Mouse (Mus musculus) forebrain, embryonic 11.5 days (tissue): Measurements from ENCODE around the gene Ryr1. TPM values are rescaled to one million over a fixed set of nuclear protein-coding genes. Genes with fewer than 3 reads are reported as not detected.

Experiments
- ATAC-seq: fragments of 200-750 bp; cut with Nextera tagmentation; replicated peaks from 2 replicates; pipeline ENCODE4 v1.8.0; 2017; ENCODE audit warnings: moderate TSS enrichment; ENCODE audit not compliant: low FRiP score
- DNase-seq: peaks from one replicate; pipeline ENCODE4 v3.0.0-alpha.2; 2017; ENCODE audit warnings: low spot score
- H3K27ac ChIP-seq: fragments of 300-500 bp; sonication (generic); 2 replicates; pipeline ENCODE4 v1.5.1; 2014; ENCODE audit warnings: low read depth, low read length
- H3K27me3 ChIP-seq: fragments of 300-500 bp; sonication (generic); 2 replicates; pipeline ENCODE4 v1.6.1; 2014; ENCODE audit warnings: mild to moderate bottlenecking, low read length, mixed read lengths; ENCODE audit not compliant: control insufficient read depth, insufficient read depth
- H3K36me3 ChIP-seq: fragments of 300-500 bp; sonication (generic); 2 replicates; pipeline ENCODE4 v1.6.1; 2014; ENCODE audit warnings: mild to moderate bottlenecking, low read length, moderate library complexity, mixed read lengths; ENCODE audit not compliant: control insufficient read depth, insufficient read depth
- H3K4me1 ChIP-seq: fragments of 300-500 bp; sonication (generic); replicated peaks from 2 replicates; pipeline ENCODE4 v1.6.1; 2014; ENCODE audit warnings: low read length, mixed read lengths; ENCODE audit not compliant: control insufficient read depth, insufficient read depth
- H3K4me2 ChIP-seq: fragments of 300-500 bp; sonication (generic); 2 replicates; pipeline ENCODE4 v1.6.1; 2014; ENCODE audit warnings: low read depth, mild to moderate bottlenecking, low read length, moderate library complexity, mixed read lengths; ENCODE audit not compliant: severe bottlenecking
- H3K4me3 ChIP-seq: fragments of 300-500 bp; sonication (generic); 2 replicates; pipeline ENCODE4 v1.5.1; 2014; ENCODE audit warnings: low read depth, low read length
- H3K9ac ChIP-seq: fragments of 300-500 bp; sonication (generic); 2 replicates; pipeline ENCODE4 v1.6.1; 2014; ENCODE audit warnings: low read length
- H3K9me3 ChIP-seq: fragments of 300-500 bp; sonication (generic); 2 replicates; pipeline ENCODE4 v1.6.1; 2016; ENCODE audit warnings: low read length, mixed read lengths; ENCODE audit not compliant: control insufficient read depth
- WGBS: fragments of 180-500 bp; shearing (Covaris S2); extraction: QIAGEN DNeasy Blood & Tissue Kit; methylation state at CpG from one replicate; pipeline ENCODE4 v1.1.7; 2014; 5-methylcytosine and 5-hydroxymethylcytosine counted together
- polyA plus RNA-seq: library from polyadenylated mRNA; unstranded; fragments of >200 nt; fragmentation: Nextera tagmentation; extraction: Ambion mirVana; gene quantifications from 2 replicates; pipeline ENCODE4 v1.2.1, GENCODE M21; 2014

Gene Ryr1
- polyA plus RNA-seq, result 0.68 and 1.2 TPM in 2 replicates

DNA sequence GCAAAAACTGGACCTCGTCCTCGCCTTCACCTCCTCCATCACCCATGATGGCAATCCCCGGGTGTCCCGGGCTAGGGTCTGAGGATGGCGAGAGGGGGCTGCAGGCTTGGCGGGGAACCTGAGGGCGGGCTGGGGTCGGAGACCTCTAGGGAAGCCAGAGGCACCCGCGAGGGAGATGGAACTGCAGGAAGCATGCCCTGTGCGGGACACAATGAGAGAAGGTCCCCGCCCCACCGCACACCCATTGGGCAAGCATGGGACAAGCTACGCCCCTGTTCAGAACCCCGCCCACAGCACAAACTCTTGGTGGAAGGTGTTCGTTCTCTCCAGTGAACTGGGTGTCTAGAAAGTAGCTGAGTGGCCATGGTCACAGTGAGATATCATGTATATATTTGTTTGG, at the start of gene Ryr1:
Ryr1 (minus strand) TSS at position 210 of the 400 bp plus-strand sequence.
- Histone ChIP-seq H3K27ac (no peak within 1 kb of the TSS), H3K36me3 (no peaks in the 10 kb centered on the region), H3K4me3 (peak within 1 kb of the TSS; percentile 33), H3K9ac (peak within 1 kb of the TSS; percentile 64), H3K27me3 (no peaks in the 10 kb centered on the region), H3K4me2 (peak within 1 kb of the TSS; percentile 87), H3K9me3 (no peaks in the 10 kb centered on the region), H3K4me1 (peaks cover 6% of the 10 kb centered on the region; the same call in 1 of the 2 replicates)
- DNase-seq (peak; percentile 86), ATAC-seq (peak; percentile 84)
- 1% methylated on average over 16 of the region's 16 CpGs for WGBS

DNA sequence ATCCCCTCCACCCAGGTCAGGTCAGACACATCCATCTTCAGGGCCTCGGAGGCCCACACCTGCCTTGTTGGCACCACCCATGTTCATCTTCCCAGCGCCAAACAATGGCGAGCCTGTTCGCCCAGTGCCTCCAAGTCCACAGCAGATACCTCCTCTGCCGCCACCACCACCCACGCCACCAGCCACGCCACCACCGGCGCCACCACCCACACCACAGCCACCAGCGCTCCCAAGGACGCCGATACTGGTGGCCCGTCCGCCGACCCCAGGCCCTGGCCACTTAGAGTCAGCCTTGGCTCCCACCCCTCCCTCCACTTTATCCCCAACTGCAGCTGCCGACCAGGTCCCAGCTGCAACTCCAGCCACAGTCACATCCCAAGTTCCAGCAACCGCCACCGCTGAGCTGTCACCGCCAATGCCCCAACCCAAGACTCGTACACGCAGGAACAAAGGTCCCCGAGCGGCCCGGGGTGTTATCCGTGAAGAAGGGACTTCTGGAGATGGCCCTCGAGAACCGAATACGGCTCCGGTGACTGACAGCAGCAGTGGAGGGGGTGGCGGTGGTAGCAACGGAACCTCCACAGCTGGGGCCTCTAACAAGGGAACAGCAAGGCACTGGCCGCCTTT, 47.5 kb upstream of the Ryr1 start:
- DNase-seq (no peak), ATAC-seq (no peak)
- no peak overlapping the region for H3K27ac ChIP-seq
- H3K36me3 ChIP-seq, result no peaks in the 10 kb centered on the region; the same call in 1 of the 2 replicates
- H3K9ac ChIP-seq, result no peak overlapping the region
- peaks cover 31% of the 10 kb centered on the region for H3K27me3 ChIP-seq
- no peaks in the 10 kb centered on the region for H3K9me3 ChIP-seq
- peaks cover 29% of the 10 kb centered on the region for H3K4me1 ChIP-seq
- H3K4me3 ChIP-seq, result no peak overlapping the region
- H3K4me2 ChIP-seq, result no peak overlapping the region
- 31% methylated on average over 31 of the region's 32 CpGs for WGBS

DNA sequence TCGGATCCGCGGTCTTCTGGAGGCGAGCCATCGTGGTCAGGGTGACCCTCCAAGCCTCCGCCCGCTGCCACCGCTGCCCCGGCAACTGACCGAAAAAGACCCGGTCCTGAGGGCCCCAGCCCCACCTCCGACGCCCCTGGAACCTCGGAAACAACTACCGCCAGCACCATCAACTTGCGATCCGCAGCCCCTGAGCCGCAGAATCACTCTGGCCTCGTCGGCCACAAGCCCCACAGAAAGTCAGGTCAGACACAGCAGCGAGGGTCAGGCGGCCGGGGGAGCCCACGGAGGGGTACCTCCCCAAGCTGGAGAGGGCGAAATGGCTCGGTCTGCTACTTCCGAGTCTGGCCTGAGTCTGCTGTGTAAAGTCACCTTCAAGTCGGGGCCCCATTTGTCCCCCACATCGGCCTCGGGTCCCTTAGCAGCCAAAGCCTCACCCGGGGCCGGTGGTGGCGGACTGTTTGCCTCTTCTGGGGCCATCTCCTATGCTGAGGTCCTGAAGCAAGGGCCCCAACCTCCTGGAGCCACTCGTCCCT, 46.7 kb upstream of the Ryr1 start:
- Histone ChIP-seq H3K4me2 (peak overlapping the region; percentile 79), H3K36me3 (no peaks in the 10 kb centered on the region; the same call in 1 of the 2 replicates), H3K4me3 (peak overlapping the region; percentile 70), H3K9me3 (no peaks in the 10 kb centered on the region), H3K27me3 (peaks cover 31% of the 10 kb centered on the region), H3K27ac (no peak overlapping the region), H3K9ac (peak overlapping the region; percentile 41), H3K4me1 (peaks cover 29% of the 10 kb centered on the region)
- DNase-seq (no peak), ATAC-seq (no peak)
- WGBS, result 5% methylated on average over 34 of the region's 34 CpGs

DNA sequence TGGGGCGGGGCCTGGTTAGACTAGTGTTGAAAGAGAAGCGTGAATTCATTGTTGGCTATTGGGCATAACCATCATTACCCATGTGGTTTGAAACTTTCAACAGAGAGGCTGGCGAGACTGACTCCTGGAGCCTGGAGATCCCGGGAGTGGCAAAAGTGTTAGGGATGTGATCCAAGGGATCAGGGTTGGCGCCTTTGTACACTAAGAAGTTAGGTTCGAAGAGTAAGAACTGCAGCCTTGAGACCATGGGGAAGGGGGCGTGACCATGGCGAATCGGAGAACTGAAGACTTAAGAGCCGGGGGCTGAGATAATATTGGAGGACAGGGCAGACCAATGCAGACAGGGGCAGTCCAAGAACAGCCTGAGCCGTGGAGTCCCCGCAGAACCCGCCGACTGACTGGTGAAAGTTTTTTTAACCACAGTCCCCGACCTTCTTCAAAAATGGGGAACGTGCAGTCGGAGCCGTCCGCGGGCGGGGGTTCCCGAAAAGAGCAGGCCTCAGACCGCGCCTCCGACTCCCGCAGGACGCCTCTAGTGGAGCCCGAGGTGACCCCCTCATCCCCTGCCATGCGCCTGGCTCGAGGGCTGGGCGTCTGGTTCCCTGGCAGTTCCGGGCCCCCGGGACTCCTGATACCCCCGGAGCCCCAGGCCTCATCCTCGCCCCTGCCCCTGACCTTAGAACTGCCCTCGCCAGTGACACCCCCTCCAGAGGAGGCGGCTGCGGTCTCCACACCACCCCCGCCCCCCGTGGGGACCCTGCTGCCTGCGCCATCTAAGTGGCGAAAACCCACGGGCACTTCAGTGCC, 46.0 kb upstream of the Ryr1 start:
- DNase-seq (peak; percentile 63), ATAC-seq (no peak)

DNA sequence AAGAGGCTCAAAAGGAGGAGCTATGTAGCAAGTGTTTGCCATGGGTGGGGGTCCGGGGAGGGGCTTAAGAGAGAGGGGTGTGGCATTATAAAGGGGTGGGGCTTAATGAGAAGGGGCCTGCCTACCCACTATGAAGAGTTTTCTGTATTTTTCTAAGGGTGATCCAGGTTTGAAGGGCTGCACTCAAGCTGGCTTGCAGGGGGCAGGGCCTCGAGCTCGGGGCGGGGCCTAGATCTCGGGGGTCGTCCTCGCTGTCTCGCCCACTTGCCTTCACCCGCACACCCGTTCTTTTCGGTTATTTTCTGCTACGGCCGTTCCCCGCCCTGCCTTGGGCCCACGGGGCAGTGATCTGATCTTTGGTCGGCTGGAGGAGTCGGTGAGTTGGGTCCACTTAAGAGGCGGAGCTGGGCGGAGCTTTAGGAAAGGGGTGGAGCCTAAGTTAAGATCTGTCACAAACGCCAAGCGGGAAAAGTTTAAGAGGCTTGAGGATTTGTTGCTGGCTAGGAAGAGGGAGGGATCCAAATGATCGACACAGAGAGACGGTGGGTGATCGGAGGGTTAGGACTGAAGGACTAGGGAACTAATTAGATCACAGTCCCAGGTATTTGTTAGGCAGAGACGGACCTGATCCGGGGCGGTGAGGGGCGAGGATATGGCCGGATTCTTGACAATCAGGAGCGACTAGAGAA, 45.2 kb upstream of the Ryr1 start, which contains the start of the genes Ggn and Spred3:
Ggn (plus strand) TSS at position 145 of the 689 bp plus-strand sequence.
Spred3 (minus strand) TSS at position 346 of the 689 bp plus-strand sequence.
- Histone ChIP-seq H3K9me3 (no peaks in the 10 kb centered on the region), H3K4me2 (peak within 1 kb of the TSS; percentile 79), H3K27ac (peak within 1 kb of the TSS; percentile 77; the same call in 1 of the 2 replicates), H3K4me1 (peaks cover 29% of the 10 kb centered on the region), H3K27me3 (peaks cover 31% of the 10 kb centered on the region), H3K4me3 (peak within 1 kb of the TSS; percentile 70), H3K36me3 (no peaks in the 10 kb centered on the region; the same call in 1 of the 2 replicates), H3K9ac (peak within 1 kb of the TSS; percentile 65)
- no peak for DNase-seq
- ATAC-seq, result peak; percentile 48
- WGBS, result under 1% methylated on average over 30 of the region's 30 CpGs

More for the DNA sequence above, 46.0 kb upstream of the Ryr1 start:
- Histone ChIP-seq H3K9ac (peak overlapping the region; percentile 65), H3K4me1 (peaks cover 29% of the 10 kb centered on the region), H3K36me3 (no peaks in the 10 kb centered on the region; the same call in 1 of the 2 replicates), H3K9me3 (no peaks in the 10 kb centered on the region), H3K27ac (no peak overlapping the region), H3K27me3 (peaks cover 31% of the 10 kb centered on the region), H3K4me2 (peak overlapping the region; percentile 79), H3K4me3 (peak overlapping the region; percentile 70)
- 2% methylated on average over 43 of the region's 43 CpGs for WGBS

DNA sequence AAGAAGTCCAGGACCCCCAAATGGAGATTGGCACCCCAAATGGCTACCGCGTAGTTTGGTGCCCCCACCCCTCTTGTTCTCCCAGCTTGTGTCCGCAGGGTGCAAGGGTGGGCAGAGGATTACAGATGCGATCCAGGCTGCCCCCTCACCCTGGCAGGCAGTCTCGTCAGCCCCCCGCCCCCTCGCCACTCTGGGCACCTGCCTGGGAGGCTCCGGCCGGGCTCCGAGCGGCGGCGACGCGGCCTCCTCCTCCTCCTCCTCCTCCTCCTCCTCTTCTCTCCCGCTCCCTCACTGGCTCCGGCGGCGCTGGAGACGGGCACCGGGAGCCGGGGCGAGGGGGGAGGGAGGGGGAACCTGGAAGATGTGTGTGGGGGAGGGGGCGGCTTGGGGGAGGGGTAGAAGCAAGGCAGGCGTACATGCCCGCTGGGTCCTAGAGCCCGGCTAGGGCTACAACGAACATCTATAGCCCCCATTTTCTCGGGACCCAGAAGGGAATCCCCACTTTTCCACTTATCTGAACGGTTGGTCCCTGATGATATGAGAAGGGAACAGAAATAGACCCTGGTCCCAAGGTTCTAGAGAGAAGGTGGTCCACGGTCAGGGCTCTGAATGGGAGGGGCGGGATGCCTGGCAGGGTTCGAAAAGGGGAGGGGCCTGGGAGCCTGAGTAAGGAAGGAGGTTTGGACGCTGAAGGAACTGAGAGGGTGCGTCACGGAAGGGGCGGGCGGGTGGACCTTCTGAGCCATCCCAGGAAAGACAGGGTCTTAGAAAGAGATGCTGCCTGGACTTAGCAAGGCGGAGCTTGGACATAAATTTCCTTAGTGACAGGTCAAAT, 44.5 kb upstream of the Ryr1 start:
- Histone ChIP-seq H3K4me3 (peak overlapping the region; percentile 70), H3K36me3 (no peaks in the 10 kb centered on the region; the same call in 1 of the 2 replicates), H3K27ac (peak overlapping the region; percentile 77; the same call in 1 of the 2 replicates), H3K4me2 (peak overlapping the region; percentile 79), H3K4me1 (peaks cover 29% of the 10 kb centered on the region), H3K27me3 (peaks cover 31% of the 10 kb centered on the region), H3K9me3 (no peaks in the 10 kb centered on the region), H3K9ac (peak overlapping the region; percentile 65)
- WGBS, result 1% methylated on average over 32 of the region's 39 CpGs
- DNase-seq (peak; percentile 93), ATAC-seq (peak; percentile 84)

DNA sequence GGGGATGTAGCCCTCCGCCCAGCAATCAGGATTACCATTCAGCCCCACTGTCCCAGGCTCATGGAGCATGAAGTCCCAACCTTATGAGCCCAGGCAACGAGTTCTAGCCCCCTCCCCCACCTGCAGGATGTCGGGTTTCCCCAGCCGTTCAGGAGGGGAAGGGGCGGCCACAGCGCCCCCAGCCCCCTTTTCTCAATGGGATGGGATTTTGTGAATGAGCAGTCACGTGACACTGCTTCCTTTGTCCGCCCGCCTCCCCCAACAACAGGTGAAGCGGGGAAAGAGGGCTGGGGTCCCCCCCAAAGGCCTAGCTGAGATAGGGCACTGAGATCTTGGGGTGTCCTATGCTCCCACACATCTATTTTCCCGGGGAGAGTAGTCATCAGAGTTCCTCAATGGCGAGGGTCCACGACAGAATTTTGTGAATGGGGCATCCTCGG, 43.8 kb upstream of the Ryr1 start:
- Histone ChIP-seq H3K4me2 (peak overlapping the region; percentile 79), H3K9ac (peak overlapping the region; percentile 65), H3K36me3 (no peaks in the 10 kb centered on the region; the same call in 1 of the 2 replicates), H3K9me3 (no peaks in the 10 kb centered on the region), H3K4me1 (peaks cover 29% of the 10 kb centered on the region), H3K27ac (peak overlapping the region; percentile 77; the same call in 1 of the 2 replicates), H3K4me3 (peak overlapping the region; percentile 70), H3K27me3 (peaks cover 31% of the 10 kb centered on the region)
- 0% methylated on average over 14 of the region's 14 CpGs for WGBS
- DNase-seq (peak; percentile 86), ATAC-seq (peak; percentile 31; the same call in 1 of the 2 replicates)
